Mouse (Mus musculus) lung, embryonic 15.5 days (tissue): ENCODE measurements around the gene Axin1. TPM values are rescaled to one million over a fixed set of nuclear protein-coding genes. Genes with fewer than 3 reads are reported as not detected.

Experiments
- ATAC-seq: fragments of 200-750 bp; cut with Nextera tagmentation; 2 replicates; pipeline ENCODE4 v1.8.0; 2017; ENCODE audit warnings: moderate number of reproducible peaks, borderline replicate concordance; ENCODE audit not compliant: low FRiP score, low TSS enrichment; ENCODE audit errors: extremely low read depth
- H3K27ac ChIP-seq: fragments of 300-500 bp; sonication (generic); 2 replicates; pipeline ENCODE4 v1.5.1; 2015; ENCODE audit warnings: moderate library complexity, mild to moderate bottlenecking, inconsistent platforms
- H3K27me3 ChIP-seq: fragments of 300-500 bp; sonication (generic); 2 replicates; pipeline ENCODE4 v1.6.1; 2015; ENCODE audit warnings: inconsistent platforms
- H3K36me3 ChIP-seq: fragments of 300-500 bp; sonication (generic); 2 replicates; pipeline ENCODE4 v1.6.1; 2015; ENCODE audit warnings: inconsistent platforms
- H3K4me1 ChIP-seq: fragments of 300-500 bp; sonication (generic); 2 replicates; pipeline ENCODE4 v1.6.1; 2015; ENCODE audit warnings: inconsistent platforms
- H3K4me2 ChIP-seq: fragments of 300-500 bp; sonication (generic); 2 replicates; pipeline ENCODE4 v1.6.1; 2015; ENCODE audit warnings: inconsistent platforms, mild to moderate bottlenecking, moderate library complexity
- H3K4me3 ChIP-seq: fragments of 300-500 bp; sonication (generic); 2 replicates; pipeline ENCODE4 v1.5.1; 2015; ENCODE audit warnings: mild to moderate bottlenecking, inconsistent platforms
- H3K9ac ChIP-seq: fragments of 300-500 bp; sonication (generic); 2 replicates; pipeline ENCODE4 v1.6.1; 2015; ENCODE audit warnings: inconsistent platforms
- H3K9me3 ChIP-seq: fragments of 300-500 bp; sonication (generic); 2 replicates; pipeline ENCODE4 v1.6.1; 2016; ENCODE audit warnings: inconsistent platforms
- WGBS: fragments of 180-500 bp; shearing (Covaris S2); methylation state at CpG from one replicate; pipeline ENCODE4 v1.1.7; 2015; 5-methylcytosine and 5-hydroxymethylcytosine counted together
- polyA plus RNA-seq: library from polyadenylated mRNA; unstranded; fragments of >200 nt; fragmentation: Nextera tagmentation; extraction: Ambion mirVana; gene quantifications from 2 replicates; pipeline ENCODE4 v1.2.1, GENCODE M21; 2015

Gene Axin1
- polyA plus RNA-seq, 1 experiment from 2014 or later: 16.5 TPM

GRCm38 (mm10) chr17:26200831-26201705, 62.6 kb downstream of the Axin1 start:
- peak overlapping the region; percentile 54 for H3K4me3 ChIP-seq
- no peaks in the 10 kb centered on the region for H3K9me3 ChIP-seq
- H3K4me1 ChIP-seq: peaks cover 26% of the 10 kb centered on the region
- H3K4me2 ChIP-seq: peak overlapping the region; percentile 95
- peaks cover 14% of the 10 kb centered on the region for H3K36me3 ChIP-seq
- H3K27ac ChIP-seq: no peak overlapping the region
- H3K27me3 ChIP-seq: peaks cover 61% of the 10 kb centered on the region
- ATAC-seq: peak; percentile 39
- 2% methylated on average over 92 of the region's 92 CpGs for WGBS
- peak overlapping the region; percentile 47 for H3K9ac ChIP-seq

- Histone ChIP-seq H3K9me3 (no peaks in the 10 kb centered on the region), H3K4me3 (no peak overlapping the region), H3K4me1 (peaks cover 26% of the 10 kb centered on the region), H3K9ac (no peak overlapping the region), H3K27ac (no peak overlapping the region), H3K36me3 (peaks cover 12% of the 10 kb centered on the region), H3K27me3 (peaks cover 61% of the 10 kb centered on the region), H3K4me2 (peak overlapping the region; percentile 95; the same call in 1 of the 2 replicates)
- ATAC-seq: no peak
Measured at GRCm38 (mm10) chr17:26201998-26202397, 63.5 kb downstream of the Axin1 start.

GRCm38 (mm10) chr17:26202737-26203136, 64.2 kb downstream of the Axin1 start, which contains the start of gene Rgs11:
Gene Rgs11, plus strand, starts transcription at chr17:26202951.
- no peak for ATAC-seq
- WGBS: 2% methylated on average over 21 of the region's 22 CpGs
- Histone ChIP-seq H3K27me3 (peaks cover 61% of the 10 kb centered on the region), H3K9ac (0 out of 2 replicates have a peak within 1 kb of the TSS, but pooled peaks have one; percentile 10), H3K4me3 (peak within 1 kb of the TSS; percentile 41), H3K27ac (no peak within 1 kb of the TSS), H3K4me1 (peaks cover 26% of the 10 kb centered on the region), H3K9me3 (no peaks in the 10 kb centered on the region), H3K4me2 (peak within 1 kb of the TSS; percentile 95), H3K36me3 (peaks cover 5% of the 10 kb centered on the region)

- ATAC-seq: 0 out of 2 replicates have a peak, but pooled peaks have one; percentile 12
- Histone ChIP-seq H3K4me2 (peak overlapping the region; percentile 80), H3K4me3 (peak overlapping the region; percentile 41), H3K27ac (no peak overlapping the region), H3K4me1 (peaks cover 26% of the 10 kb centered on the region), H3K9ac (0 out of 2 replicates have a peak overlapping the region, but pooled peaks have one; percentile 10), H3K27me3 (peaks cover 61% of the 10 kb centered on the region), H3K36me3 (no peaks in the 10 kb centered on the region), H3K9me3 (no peaks in the 10 kb centered on the region)
- 2% methylated on average over 30 of the region's 30 CpGs for WGBS
Measured at GRCm38 (mm10) chr17:26203321-26203811, 64.9 kb downstream of the Axin1 start.

GRCm38 (mm10) chr17:26204766-26205165, 66.3 kb downstream of the Axin1 start:
- no peaks in the 10 kb centered on the region for H3K9me3 ChIP-seq
- no peak overlapping the region for H3K4me3 ChIP-seq
- H3K27me3 ChIP-seq: peaks cover 55% of the 10 kb centered on the region
- peaks cover 26% of the 10 kb centered on the region for H3K4me1 ChIP-seq
- 28% methylated on average over 11 of the region's 11 CpGs for WGBS
- H3K4me2 ChIP-seq: no peak overlapping the region
- H3K36me3 ChIP-seq: no peaks in the 10 kb centered on the region
- H3K27ac ChIP-seq: no peak overlapping the region
- ATAC-seq: no peak
- no peak overlapping the region for H3K9ac ChIP-seq

- H3K4me1 ChIP-seq: peaks cover 15% of the 10 kb centered on the region
- no peak overlapping the region for H3K4me3 ChIP-seq
- no peak for ATAC-seq
- no peak overlapping the region for H3K27ac ChIP-seq
- H3K27me3 ChIP-seq: peaks cover 39% of the 10 kb centered on the region
- 59% methylated on average over 1 of the region's 1 CpGs for WGBS
- no peak overlapping the region for H3K9ac ChIP-seq
- H3K9me3 ChIP-seq: no peaks in the 10 kb centered on the region
- H3K36me3 ChIP-seq: no peaks in the 10 kb centered on the region
- no peak overlapping the region for H3K4me2 ChIP-seq
Measured at GRCm38 (mm10) chr17:26206392-26206791, 67.9 kb downstream of the Axin1 start.

- H3K27me3 ChIP-seq: peaks cover 26% of the 10 kb centered on the region
- H3K4me2 ChIP-seq: no peak within 1 kb of the TSS
- no peak within 1 kb of the TSS for H3K9ac ChIP-seq
- 85% methylated on average over 12 of the region's 12 CpGs for WGBS
- no peak within 1 kb of the TSS for H3K27ac ChIP-seq
- H3K4me1 ChIP-seq: peaks cover 2% of the 10 kb centered on the region
- no peaks in the 10 kb centered on the region for H3K9me3 ChIP-seq
- no peaks in the 10 kb centered on the region for H3K36me3 ChIP-seq
- no peak within 1 kb of the TSS for H3K4me3 ChIP-seq
- ATAC-seq: no peak
Measured at GRCm38 (mm10) chr17:26207686-26208085, 69.2 kb downstream of the Axin1 start, which contains the start of gene Arhgdig. Gene Arhgdig, minus strand, starts transcription at chr17:26207786.

GRCm38 (mm10) chr17:26212241-26212640, 73.8 kb downstream of the Axin1 start:
- 69% methylated on average over 7 of the region's 7 CpGs for WGBS
- H3K9me3 ChIP-seq: no peaks in the 10 kb centered on the region
- no peaks in the 10 kb centered on the region for H3K4me1 ChIP-seq
- no peaks in the 10 kb centered on the region for H3K27me3 ChIP-seq
- ATAC-seq: no peak
- H3K27ac ChIP-seq: no peak overlapping the region
- H3K4me3 ChIP-seq: no peak overlapping the region
- no peak overlapping the region for H3K4me2 ChIP-seq
- H3K36me3 ChIP-seq: no peaks in the 10 kb centered on the region
- H3K9ac ChIP-seq: no peak overlapping the region

- no peaks in the 10 kb centered on the region for H3K27me3 ChIP-seq
- no peaks in the 10 kb centered on the region for H3K9me3 ChIP-seq
- no peak for ATAC-seq
- H3K27ac ChIP-seq: no peak overlapping the region
- WGBS: 82% methylated on average over 11 of the region's 11 CpGs
- no peak overlapping the region for H3K4me2 ChIP-seq
- H3K9ac ChIP-seq: no peak overlapping the region
- no peak overlapping the region for H3K4me3 ChIP-seq
- no peaks in the 10 kb centered on the region for H3K4me1 ChIP-seq
- H3K36me3 ChIP-seq: no peaks in the 10 kb centered on the region
Measured at GRCm38 (mm10) chr17:26212681-26213080, 74.2 kb downstream of the Axin1 start.

GRCm38 (mm10) chr17:26221508-26221907, 83.0 kb downstream of the Axin1 start:
- no peaks in the 10 kb centered on the region for H3K27me3 ChIP-seq
- no peak for ATAC-seq
- H3K4me2 ChIP-seq: no peak overlapping the region
- no peak overlapping the region for H3K4me3 ChIP-seq
- H3K9ac ChIP-seq: no peak overlapping the region
- peaks cover 11% of the 10 kb centered on the region for H3K4me1 ChIP-seq
- H3K36me3 ChIP-seq: no peaks in the 10 kb centered on the region
- H3K9me3 ChIP-seq: no peaks in the 10 kb centered on the region
- no peak overlapping the region for H3K27ac ChIP-seq
- WGBS: 53% methylated on average over 2 of the region's 2 CpGs

GRCm38 (mm10) chr17:26225150-26225549, 86.7 kb downstream of the Axin1 start:
- H3K9me3 ChIP-seq: no peaks in the 10 kb centered on the region
- H3K27ac ChIP-seq: peak overlapping the region; percentile 44
- no peak overlapping the region for H3K4me3 ChIP-seq
- H3K27me3 ChIP-seq: no peaks in the 10 kb centered on the region
- H3K4me2 ChIP-seq: no peak overlapping the region; the same call in 1 of the 2 replicates
- peaks cover 11% of the 10 kb centered on the region for H3K4me1 ChIP-seq
- WGBS: 49% methylated on average over 12 of the region's 12 CpGs
- H3K9ac ChIP-seq: no peak overlapping the region
- no peaks in the 10 kb centered on the region for H3K36me3 ChIP-seq
- ATAC-seq: peak; percentile 62; the same call in 1 of the 2 replicates

- Histone ChIP-seq H3K27me3 (no peaks in the 10 kb centered on the region), H3K4me2 (no peak overlapping the region), H3K4me1 (peaks cover 10% of the 10 kb centered on the region), H3K4me3 (no peak overlapping the region), H3K9me3 (no peaks in the 10 kb centered on the region), H3K27ac (no peak overlapping the region), H3K9ac (no peak overlapping the region), H3K36me3 (no peaks in the 10 kb centered on the region)
- no peak for ATAC-seq
- 90% methylated on average over 5 of the region's 5 CpGs for WGBS
Measured at GRCm38 (mm10) chr17:26229776-26230175, 91.3 kb downstream of the Axin1 start.
